Mouse (Mus musculus) adrenal gland (tissue): Measurements from ENCODE around the gene Tmem248.

Experiments used
- intact Hi-C: fragments of 180-260 bp; cut with DNase I; formaldehyde crosslinking; loops from one replicate; pipeline ENCODE4 v1.15.1; 2025

Tmem248 gene

DNA sequence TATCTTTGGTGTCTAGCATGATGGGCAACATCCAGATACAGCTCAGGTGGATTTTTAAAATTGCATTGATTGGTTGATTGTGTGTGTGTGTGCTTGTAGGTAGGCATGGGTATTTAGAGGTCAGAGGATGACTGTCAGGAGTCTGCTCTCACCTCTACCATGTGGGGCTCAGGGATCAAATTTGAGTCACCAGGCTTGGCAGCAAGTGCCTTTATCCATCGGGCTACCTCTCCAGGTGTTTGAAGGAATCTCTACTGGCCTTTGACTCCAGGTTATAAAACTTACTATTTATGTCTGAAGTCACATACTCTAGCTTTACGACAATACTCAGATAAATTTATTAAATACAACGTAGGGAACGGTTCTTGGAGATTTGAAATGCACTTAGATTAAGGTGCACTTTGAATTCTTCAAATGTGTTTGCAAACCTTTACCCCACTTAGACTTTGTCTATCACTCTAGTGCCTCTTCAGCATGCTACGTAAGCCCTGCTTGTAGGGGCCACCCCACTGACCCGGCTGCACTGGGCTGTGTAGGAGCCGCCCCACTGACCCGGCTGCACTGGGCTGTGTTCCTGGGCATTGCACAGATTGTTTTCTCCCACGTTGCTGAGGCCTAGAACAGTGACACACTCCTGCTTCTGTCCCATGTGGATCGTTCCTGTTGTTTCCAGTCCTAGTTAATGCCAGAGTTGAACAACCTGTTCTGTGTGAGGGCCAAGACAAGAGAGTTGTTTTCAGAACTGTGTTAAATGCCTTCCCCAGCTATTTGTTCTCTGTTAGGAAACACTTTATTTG lies 16.4 kb upstream of the Tmem248 start:
- intact Hi-C loops: no loop called here

GRCm38 (mm10) chr5:130203948-130204347 lies 12.9 kb upstream of the Tmem248 start:
- intact Hi-C loops: no loop called here

DNA sequence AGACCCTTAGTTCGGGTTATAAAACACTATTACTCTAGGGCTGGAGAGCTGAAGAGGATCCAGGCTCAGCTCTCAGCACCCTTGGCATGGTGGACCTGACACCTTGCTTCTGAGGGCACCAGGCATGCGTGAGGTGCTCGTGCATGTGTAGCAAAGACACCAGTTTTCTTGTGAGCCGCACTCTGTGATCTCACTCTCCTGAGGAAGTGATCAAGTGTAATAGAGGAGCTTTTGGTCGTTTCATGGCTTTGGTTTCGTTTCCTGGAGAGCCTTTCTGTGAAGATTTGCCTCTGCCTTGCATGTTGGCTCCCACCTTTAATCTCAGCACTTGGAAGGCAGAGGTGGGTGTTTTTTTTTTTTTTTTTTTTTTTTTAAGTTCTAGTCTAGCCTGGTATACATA lies 12.3 kb upstream of the Tmem248 start:
- intact Hi-C loops: no loop called here

DNA sequence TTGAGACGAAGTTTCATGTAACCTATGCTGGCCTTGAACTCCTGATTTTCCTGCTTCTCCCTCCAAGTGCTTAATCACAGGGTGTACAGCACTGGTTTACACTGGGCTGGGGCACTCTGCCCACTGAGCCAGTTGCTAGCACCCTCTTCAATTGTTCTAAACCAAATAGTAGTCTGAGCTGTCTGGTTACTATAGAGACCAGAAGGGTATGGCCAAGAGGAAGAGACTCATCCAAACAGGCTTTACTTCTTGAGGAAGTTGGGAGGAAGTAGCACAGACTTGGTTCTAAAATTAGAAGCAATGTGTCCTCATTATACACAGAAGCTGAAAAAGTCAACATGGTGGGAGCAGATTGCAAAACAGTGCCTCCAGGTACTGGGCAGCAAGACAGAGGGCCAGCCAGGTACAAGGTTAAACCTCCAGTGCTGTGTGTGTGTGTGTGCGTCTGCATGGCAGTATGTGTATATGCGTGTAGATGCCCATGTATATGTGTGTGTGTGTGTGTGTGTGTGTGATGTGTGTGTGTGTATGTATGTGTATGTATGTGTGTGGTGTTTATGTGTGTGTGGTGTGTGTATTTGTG lies 11.3 kb upstream of the Tmem248 start:
- intact Hi-C loops: no loop called here

GRCm38 (mm10) chr5:130207299-130207698 lies 9.6 kb upstream of the Tmem248 start:
- intact Hi-C loops: no loop called here

DNA sequence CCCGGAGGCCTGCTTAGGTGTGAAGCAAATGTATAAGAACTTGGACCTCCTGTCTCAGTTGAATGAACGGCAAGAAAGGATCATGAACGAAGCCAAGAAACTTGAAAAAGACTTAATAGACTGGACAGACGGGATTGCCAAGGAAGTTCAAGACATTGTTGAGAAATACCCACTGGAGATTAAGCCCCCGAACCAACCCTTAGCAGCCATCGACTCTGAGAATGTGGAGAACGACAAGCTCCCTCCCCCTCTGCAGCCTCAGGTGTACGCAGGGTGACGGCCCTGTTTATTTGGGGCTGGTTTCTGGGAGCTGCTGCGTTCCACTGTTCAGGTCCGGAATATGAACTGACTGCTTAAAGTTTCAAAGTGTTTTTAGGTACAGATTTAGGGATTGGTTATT lies 3.9 kb upstream of the Tmem248 start:
- intact Hi-C loops: no loop called here

- intact Hi-C loops: no loop called here
Observed at GRCm38 (mm10) chr5:130217406-130217805, 525 bp downstream of the Tmem248 start.

- intact Hi-C loops: no loop called here
Observed at GRCm38 (mm10) chr5:130218336-130218735, 1.5 kb downstream of the Tmem248 start.

- intact Hi-C loops: loop anchor here (5.0 kb wide), 1 partner anchor 49 kb away; the partner anchor contains the start of gene Rabgef1
Observed at GRCm38 (mm10) chr5:130221316-130221715, 4.4 kb downstream of the Tmem248 start.

GRCm38 (mm10) chr5:130221760-130222145 lies 4.9 kb downstream of the Tmem248 start:
- intact Hi-C loops: loop anchor here (5.0 kb wide), 1 partner anchor 49 kb away; the partner anchor contains the start of gene Rabgef1

DNA sequence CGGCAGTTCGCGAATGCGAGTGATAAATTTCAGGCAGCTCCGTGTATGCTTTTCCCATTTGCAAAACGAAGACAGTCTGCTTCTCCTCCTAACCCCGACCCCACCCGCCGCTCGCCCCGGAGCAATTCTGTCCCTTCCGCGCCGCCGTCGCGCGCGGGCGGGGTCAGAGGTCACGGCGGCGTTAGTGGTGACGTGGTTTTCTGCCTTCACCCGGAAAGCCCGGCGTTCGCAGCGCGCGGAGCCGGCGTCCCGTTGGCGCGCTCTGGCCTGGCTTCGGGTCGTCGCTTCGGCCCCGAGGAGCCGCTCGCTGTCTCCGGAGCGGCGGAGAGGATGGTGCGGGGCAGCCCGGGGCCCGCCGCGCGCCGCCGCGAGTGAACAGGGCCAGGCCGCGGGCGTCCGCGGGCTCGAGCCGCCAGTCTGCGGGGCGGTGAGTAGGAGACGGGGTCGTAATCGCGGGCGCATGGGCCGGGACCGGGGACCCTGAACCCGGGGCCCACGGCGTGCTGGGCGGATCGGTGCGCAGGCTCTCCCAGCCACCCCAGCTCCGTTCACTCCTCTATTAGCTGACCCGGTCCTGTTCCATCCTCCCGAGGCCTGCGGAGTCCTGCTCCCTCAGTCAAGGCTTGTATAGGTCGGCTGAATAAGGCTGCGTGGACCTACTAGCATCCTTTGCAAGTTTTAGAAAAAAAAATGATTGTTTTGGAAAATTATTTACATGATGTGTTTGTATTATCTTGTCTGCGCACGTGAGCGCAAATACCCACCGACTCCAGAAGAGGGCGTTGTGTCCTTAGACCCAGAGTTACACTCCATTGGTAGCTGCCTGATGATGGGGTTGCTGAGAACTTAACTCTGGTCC lies 5.5 kb downstream of the Tmem248 start:
- intact Hi-C loops: loop anchor here (5.0 kb wide), 1 partner anchor 50 kb away; the partner anchor contains the start of gene Rabgef1

DNA sequence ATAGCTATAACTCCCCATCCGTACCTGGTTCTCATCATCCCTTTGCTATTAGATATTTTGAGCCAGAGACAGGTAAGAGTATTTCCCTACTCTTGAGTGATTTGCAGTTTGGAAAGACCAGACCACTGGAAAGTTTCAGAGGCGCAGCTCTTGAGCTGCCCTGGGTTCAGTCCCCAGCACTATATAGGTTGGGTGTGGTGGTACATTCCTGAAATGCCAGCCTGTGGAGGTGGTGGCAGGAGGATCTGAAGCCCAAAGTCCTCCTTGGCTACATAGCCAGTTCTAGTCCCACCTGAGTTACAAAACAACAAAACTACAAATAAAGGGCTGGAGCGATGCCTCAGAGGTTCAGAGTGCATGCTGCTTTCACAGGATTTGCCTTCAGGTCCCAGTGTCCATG lies 9.9 kb downstream of the Tmem248 start:
- intact Hi-C loops: no loop called here

DNA sequence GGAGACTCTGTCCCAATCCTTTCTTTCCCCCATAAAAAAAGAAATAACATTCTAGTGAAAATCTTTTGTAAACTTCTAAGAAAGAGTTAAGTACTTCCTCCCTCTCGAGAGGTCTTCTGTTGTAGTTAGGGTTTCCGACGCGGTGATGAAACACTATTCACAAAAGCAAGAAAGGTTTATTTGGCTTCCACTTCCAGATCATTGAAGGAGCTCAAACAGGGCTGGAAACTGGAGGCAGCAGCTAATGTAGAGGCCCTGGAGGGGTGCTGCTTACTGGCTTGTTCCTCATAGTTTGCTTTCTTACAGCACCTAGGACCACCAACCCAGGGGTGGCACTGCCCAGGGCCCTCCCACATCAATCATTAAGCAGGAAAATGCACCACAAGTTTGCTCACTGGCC lies 11.2 kb downstream of the Tmem248 start:
- intact Hi-C loops: no loop called here

GRCm38 (mm10) chr5:130236302-130236701 lies 19.4 kb downstream of the Tmem248 start:
- intact Hi-C loops: no loop called here

GRCm38 (mm10) chr5:130239236-130239635 lies 22.4 kb downstream of the Tmem248 start:
- intact Hi-C loops: no loop called here

GRCm38 (mm10) chr5:130239856-130240255 lies 23.0 kb downstream of the Tmem248 start:
- intact Hi-C loops: no loop called here

GRCm38 (mm10) chr5:130241426-130241825 lies 24.5 kb downstream of the Tmem248 start:
- intact Hi-C loops: no loop called here

- intact Hi-C loops: no loop called here
Observed at GRCm38 (mm10) chr5:130247823-130248222, 30.9 kb downstream of the Tmem248 start.

GRCm38 (mm10) chr5:130254164-130255016 lies 37.5 kb downstream of the Tmem248 start:
- intact Hi-C loops: no loop called here

- intact Hi-C loops: no loop called here
Observed at GRCm38 (mm10) chr5:130255017-130255720, 38.3 kb downstream of the Tmem248 start, which contains the start of the genes Sbds and Tyw1. Gene Sbds, minus strand, starts transcription at chr5:130255530. Gene Tyw1, plus strand, starts transcription at chr5:130255619.
